Mouse (Mus musculus) cortical plate, adult 2 months (tissue): ENCODE data around the gene Gsc2. TPM values are rescaled to one million over a fixed set of nuclear protein-coding genes. Genes with fewer than 3 reads are reported as not detected.

Experiments
- H3K27ac ChIP-seq: fragments of 200-500 bp; 2 replicates; pipeline ENCODE4 v1.5.1; 2012; ENCODE audit warnings: low read length, control low read depth, inconsistent platforms; ENCODE audit not compliant: insufficient read depth
- H3K4me1 ChIP-seq: fragments of 200-500 bp; 2 replicates; pipeline ENCODE4 v1.6.1; 2011; ENCODE audit warnings: low read length; ENCODE audit not compliant: control insufficient read depth, insufficient read depth
- H3K4me3 ChIP-seq: fragments of 200-500 bp; 2 replicates; pipeline ENCODE4 v1.5.1; 2011; ENCODE audit warnings: mild to moderate bottlenecking, low read length, control low read depth; ENCODE audit not compliant: insufficient read depth
- CTCF ChIP-seq: fragments of 200-500 bp; IDR thresholded peaks from 2 replicates; pipeline ENCODE4 v1.5.1; 2011; ENCODE audit warnings: mild to moderate bottlenecking, control low read depth, low read length; ENCODE audit not compliant: insufficient read depth; ENCODE audit errors: extremely low read depth
- POLR2A ChIP-seq: fragments of 200-500 bp; IDR thresholded peaks from 2 replicates; pipeline ENCODE4 v1.6.1; 2011; ENCODE audit warnings: mild to moderate bottlenecking, low read length, control low read depth; ENCODE audit not compliant: insufficient read depth; ENCODE audit errors: extremely low read depth
- polyA plus RNA-seq: library from polyadenylated mRNA; depleted of rRNA; stranded (reverse); fragments of >200 nt; gene quantifications from 2 replicates; pipeline ENCODE4 v1.2.3, GENCODE M21; 2012; rRNA removed

Gene Gsc2
- polyA plus RNA-seq, 1 experiment = not detected

GRCm38 (mm10) chr16:17871248-17871647 is 43.6 kb downstream of the Gsc2 start:
- Histone ChIP-seq H3K4me3 (no peak overlapping the region), H3K4me1 (0 out of 2 replicates have a peak, but pooled peaks cover 2% of the 10 kb centered on the region), H3K27ac (no peak overlapping the region)
- TF ChIP-seq CTCF = no peak
- TF ChIP-seq POLR2A = no peak

- Histone ChIP-seq H3K27ac (no peak overlapping the region), H3K4me3 (no peak overlapping the region), H3K4me1 (peaks cover 2% of the 10 kb centered on the region; the same call in 1 of the 2 replicates)
- TF ChIP-seq CTCF = no peak
- TF ChIP-seq POLR2A = no peak
Measured at GRCm38 (mm10) chr16:17865770-17866169, 49.1 kb downstream of the Gsc2 start.

GRCm38 (mm10) chr16:17865293-17865692 is 49.6 kb downstream of the Gsc2 start:
- H3K4me3 ChIP-seq = no peak overlapping the region
- no peak overlapping the region for H3K27ac ChIP-seq
- TF ChIP-seq POLR2A (no peak), CTCF (no peak)
- H3K4me1 ChIP-seq = peaks cover 2% of the 10 kb centered on the region; the same call in 1 of the 2 replicates

Other genes starting within 250 kb of the Gsc2 start
- gene Med15, start 182.2 kb downstream of the Gsc2 start, polyA plus RNA-seq = 65.9 and 67.5 TPM in 2 replicates
- gene Klhl22, start 155.4 kb downstream of the Gsc2 start, polyA plus RNA-seq = 107 and 126 TPM in 2 replicates
- gene Scarf2, start 117.8 kb downstream of the Gsc2 start, polyA plus RNA-seq = 3.5 and 3.7 TPM in 2 replicates
- 5.3 and 7.4 TPM in 2 replicates for gene B830017H08Rik, start 81.9 kb downstream of the Gsc2 start, polyA plus RNA-seq
- 19.0 and 19.4 TPM in 2 replicates for gene Car15, start 76.7 kb downstream of the Gsc2 start, polyA plus RNA-seq
- gene Gm20518, start 23.4 kb downstream of the Gsc2 start, polyA plus RNA-seq = 2.6 and 3.0 TPM in 2 replicates
- 0.08 and 0.10 TPM in 2 replicates for gene Tssk1, start 20.8 kb downstream of the Gsc2 start, polyA plus RNA-seq
- gene Dgcr2, start 16.5 kb downstream of the Gsc2 start, polyA plus RNA-seq = 81.0 and 83.6 TPM in 2 replicates
- gene Tssk2, start 16.4 kb downstream of the Gsc2 start, polyA plus RNA-seq = not detected in 2 replicates
- gene Ess2, start 3.7 kb downstream of the Gsc2 start, polyA plus RNA-seq = 39.7 and 46.3 TPM in 2 replicates
- 56.5 and 62.5 TPM in 2 replicates for gene Slc25a1, start 13.2 kb upstream of the Gsc2 start, polyA plus RNA-seq
- not detected in 2 replicates for gene Vpreb2, start 65.4 kb upstream of the Gsc2 start, polyA plus RNA-seq
- gene Dgcr6, start 137.8 kb upstream of the Gsc2 start, polyA plus RNA-seq = 113 and 120 TPM in 2 replicates
- gene Prodh, start 175.1 kb upstream of the Gsc2 start, polyA plus RNA-seq = 72.7 and 86.0 TPM in 2 replicates
- gene Rtn4r, start 212.6 kb upstream of the Gsc2 start, polyA plus RNA-seq = 225 and 233 TPM in 2 replicates